Mouse (Mus musculus) spleen, adult 2 months (tissue): ENCODE data around the gene Igsf9b. TPM values are rescaled to one million over a fixed set of nuclear protein-coding genes. Genes with fewer than 3 reads are reported as not detected.

ENCODE experiments used
- DNase-seq, 2 experiments: peaks; one replicate each; pipeline versions ENCODE4 v3.0.0 to v3.0.0-alpha.2; 2012 to 2021; ENCODE audit warnings: low spot score in 2 of 2, low read depth in 1 of 2
- H3K27ac ChIP-seq: fragments of 200-500 bp; 2 replicates; pipeline ENCODE4 v1.5.1; 2012; ENCODE audit warnings: low read length, inconsistent platforms; ENCODE audit not compliant: insufficient read depth
- H3K27me3 ChIP-seq: fragments of 200-500 bp; 2 replicates; pipeline ENCODE4 v1.6.1; 2012; ENCODE audit warnings: mild to moderate bottlenecking, moderate library complexity, low read length, inconsistent platforms; ENCODE audit not compliant: control insufficient read depth, insufficient read depth
- H3K36me3 ChIP-seq: fragments of 200-500 bp; 2 replicates; pipeline ENCODE4 v1.6.1; 2012; ENCODE audit warnings: mild to moderate bottlenecking, low read length, inconsistent platforms; ENCODE audit not compliant: control insufficient read depth, insufficient read depth
- H3K4me1 ChIP-seq: fragments of 200-500 bp; 2 replicates; pipeline ENCODE4 v1.6.1; 2011; ENCODE audit warnings: inconsistent platforms; ENCODE audit not compliant: control insufficient read depth, insufficient read depth, insufficient read length
- H3K4me3 ChIP-seq: fragments of 200-500 bp; 2 replicates; pipeline ENCODE4 v1.5.1; 2011; ENCODE audit warnings: mild to moderate bottlenecking, inconsistent platforms; ENCODE audit not compliant: insufficient read depth, insufficient read length; ENCODE audit errors: extremely low read depth
- CTCF ChIP-seq: fragments of 200-500 bp; IDR thresholded peaks from 2 replicates; pipeline ENCODE4 v1.5.1; 2011; ENCODE audit warnings: mild to moderate bottlenecking, inconsistent platforms; ENCODE audit not compliant: insufficient read depth, insufficient read length, insufficient replicate concordance; ENCODE audit errors: extremely low read depth
- POLR2A ChIP-seq: fragments of 200-500 bp; IDR thresholded peaks from 2 replicates; pipeline ENCODE4 v1.6.1; 2011; ENCODE audit warnings: low read depth, low read length, inconsistent platforms
- WGBS: fragments of 180-500 bp; shearing (Covaris S2); methylation state at CpG from one replicate; pipeline ENCODE4 v1.1.7; 2018; 5-methylcytosine and 5-hydroxymethylcytosine counted together
- polyA plus RNA-seq: library from polyadenylated mRNA; depleted of rRNA; stranded (reverse); fragments of >200 nt; gene quantifications from 2 replicates; pipeline ENCODE4 v1.2.3, GENCODE M21; 2012

Igsf9b gene
- polyA plus RNA-seq, 1 experiment: 0.29 TPM

GRCm38 (mm10) chr9:27353082-27353481 lies 54.1 kb downstream of the Igsf9b start:
- DNase-seq: no peak
- Histone ChIP-seq H3K27ac (no peak overlapping the region), H3K27me3 (no peaks in the 10 kb centered on the region), H3K4me1 (no peaks in the 10 kb centered on the region), H3K4me3 (no peak overlapping the region), H3K36me3 (no peaks in the 10 kb centered on the region)
- 81% methylated on average over 7 of the region's 7 CpGs for WGBS
- TF ChIP-seq CTCF: no peak
- TF ChIP-seq POLR2A: no peak

- Histone ChIP-seq H3K27ac (no peak overlapping the region), H3K36me3 (no peaks in the 10 kb centered on the region), H3K27me3 (no peaks in the 10 kb centered on the region), H3K4me3 (no peak overlapping the region), H3K4me1 (no peaks in the 10 kb centered on the region)
- 79% methylated on average over 6 of the region's 6 CpGs for WGBS
- TF ChIP-seq POLR2A: no peak
- no peak for TF ChIP-seq CTCF
- no peak for DNase-seq
These were observed 58.9 kb downstream of the Igsf9b start for GRCm38 (mm10) chr9:27357893-27358292.

GRCm38 (mm10) chr9:27367231-27367630 lies 68.2 kb downstream of the Igsf9b start:
- H3K27ac ChIP-seq: no peak overlapping the region
- WGBS: 66% methylated on average over 2 of the region's 2 CpGs
- TF ChIP-seq POLR2A (no peak), CTCF (no peak)
- no peaks in the 10 kb centered on the region for H3K36me3 ChIP-seq
- no peaks in the 10 kb centered on the region for H3K27me3 ChIP-seq
- no peak overlapping the region for H3K4me3 ChIP-seq
- H3K4me1 ChIP-seq: no peaks in the 10 kb centered on the region
- DNase-seq: no peak

GRCm38 (mm10) chr9:27369108-27369507 lies 70.1 kb downstream of the Igsf9b start:
- TF ChIP-seq POLR2A (no peak), CTCF (no peak)
- Histone ChIP-seq H3K4me3 (no peak overlapping the region), H3K27me3 (no peaks in the 10 kb centered on the region), H3K27ac (no peak overlapping the region), H3K36me3 (no peaks in the 10 kb centered on the region), H3K4me1 (no peaks in the 10 kb centered on the region)
- 94% methylated on average over 2 of the region's 2 CpGs for WGBS
- no peak for DNase-seq

- TF ChIP-seq CTCF: no peak
- TF ChIP-seq POLR2A: no peak
- DNase-seq: no peak
- no peaks in the 10 kb centered on the region for H3K4me1 ChIP-seq
These were observed 76.7 kb downstream of the Igsf9b start for GRCm38 (mm10) chr9:27375746-27376145.

GRCm38 (mm10) chr9:27386951-27387350 lies 87.9 kb downstream of the Igsf9b start:
- no peaks in the 10 kb centered on the region for H3K36me3 ChIP-seq
- no peak for DNase-seq
- no peaks in the 10 kb centered on the region for H3K4me1 ChIP-seq
- no peak overlapping the region for H3K4me3 ChIP-seq
- no peak for TF ChIP-seq POLR2A
- no peak for TF ChIP-seq CTCF
- no peaks in the 10 kb centered on the region for H3K27me3 ChIP-seq
- H3K27ac ChIP-seq: no peak overlapping the region
- WGBS: 90% methylated on average over 3 of the region's 3 CpGs

More at GRCm38 (mm10) chr9:27375746-27376145, 76.7 kb downstream of the Igsf9b start:
- no peak overlapping the region for H3K27ac ChIP-seq
- no peaks in the 10 kb centered on the region for H3K36me3 ChIP-seq
- 68% methylated on average over 1 of the region's 1 CpGs for WGBS
- no peaks in the 10 kb centered on the region for H3K27me3 ChIP-seq
- H3K4me3 ChIP-seq: no peak overlapping the region

- TF ChIP-seq CTCF: no peak
- TF ChIP-seq POLR2A: no peak
- no peaks in the 10 kb centered on the region for H3K27me3 ChIP-seq
- H3K4me1 ChIP-seq: no peaks in the 10 kb centered on the region
- DNase-seq: no peak
- no peak within 1 kb of the TSS for H3K27ac ChIP-seq
- no peaks in the 10 kb centered on the region for H3K36me3 ChIP-seq
- H3K4me3 ChIP-seq: no peak within 1 kb of the TSS
- 68% methylated on average over 3 of the region's 3 CpGs for WGBS
These were observed 97.5 kb downstream of the Igsf9b start, which contains the start of gene Spata19 for GRCm38 (mm10) chr9:27396500-27396899. Spata19 (plus strand) TSS chr9:27396800.
